Mouse (Mus musculus): ENCODE measurements around the gene Cux1. TPM values are rescaled to one million over a fixed set of nuclear protein-coding genes. Genes with fewer than 3 reads are reported as not detected.

Cux1 gene
- polyA plus RNA-seq, 1 experiment: 69.2 TPM

- no peak for TF ChIP-seq CTCF (IDR thresholded peaks at IDR 0.05; ENCODE audit: borderline replicate concordance, insufficient read depth, low read depth, low read length)
- TF ChIP-seq POLR2A (IDR thresholded peaks at IDR 0.05; ENCODE audit: borderline replicate concordance, insufficient read depth, low read length): no peak
- H3K4me3 ChIP-seq (replicated peaks; ENCODE audit: insufficient read depth, low read depth, low read length): no peak overlapping the region
- WGBS: 5% methylated on average over 13 of the region's 13 CpGs
These were observed 14.3 kb upstream of the Cux1 start for GRCm38 (mm10) chr5:136581625-136582024.

DNA sequence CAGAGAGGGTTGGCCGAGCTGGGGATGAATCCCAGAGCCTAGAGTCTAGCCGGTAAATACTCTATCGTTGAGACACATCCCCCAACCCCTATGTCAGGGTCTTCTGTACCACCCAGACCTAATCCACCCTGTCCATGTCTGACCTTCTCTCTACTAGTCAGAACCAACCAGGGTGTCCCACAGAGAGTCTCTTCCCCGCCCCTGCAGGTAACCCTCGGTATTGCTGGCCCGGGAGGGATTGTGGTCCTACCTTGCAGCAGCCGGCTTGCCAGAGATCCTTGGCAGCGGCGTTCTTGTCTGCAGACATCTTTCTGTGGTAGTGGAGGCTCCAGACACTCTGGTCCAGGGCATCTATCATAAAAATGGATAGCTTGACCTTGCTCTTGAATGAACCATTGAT lies 13.9 kb upstream of the Cux1 start:
- H3K4me3 ChIP-seq (replicated peaks; ENCODE audit: insufficient read depth, low read depth, low read length): no peak overlapping the region
- 23% methylated on average over 9 of the region's 9 CpGs for WGBS
- H3K27ac ChIP-seq (ENCODE audit: insufficient read depth, low read length): no peak overlapping the region
- H3K4me1 ChIP-seq (ENCODE audit: control insufficient read depth, insufficient read depth, low read length): no peaks in the 10 kb centered on the region
- H3K27me3 ChIP-seq (ENCODE audit: control insufficient read depth, insufficient read depth, low read length): no peaks in the 10 kb centered on the region; the same call in 1 of the 2 replicates
- peak; percentile 38 to 46 for DNase-seq
- TF ChIP-seq POLR2A (IDR thresholded peaks at IDR 0.05; ENCODE audit: borderline replicate concordance, insufficient read depth, low read length) (no peak), CTCF (IDR thresholded peaks at IDR 0.05; ENCODE audit: borderline replicate concordance, insufficient read depth, low read depth, low read length) (peak; percentile 47; the same call in 1 of the 2 replicates)

More at GRCm38 (mm10) chr5:136581625-136582024, 14.3 kb upstream of the Cux1 start:
- DNase-seq: no peak
- H3K27me3 ChIP-seq (ENCODE audit: control insufficient read depth, insufficient read depth, low read length): no peaks in the 10 kb centered on the region; the same call in 1 of the 2 replicates
- no peaks in the 10 kb centered on the region for H3K4me1 ChIP-seq (ENCODE audit: control insufficient read depth, insufficient read depth, low read length)
- no peak overlapping the region for H3K27ac ChIP-seq (ENCODE audit: insufficient read depth, low read length)

- H3K27me3 ChIP-seq (ENCODE audit: control insufficient read depth, insufficient read depth, low read length): no peaks in the 10 kb centered on the region; the same call in 1 of the 2 replicates
- H3K4me3 ChIP-seq (replicated peaks; ENCODE audit: insufficient read depth, low read depth, low read length): no peak overlapping the region
- no peak for DNase-seq
- no peak overlapping the region for H3K27ac ChIP-seq (ENCODE audit: insufficient read depth, low read length)
- WGBS: 44% methylated on average over 10 of the region's 10 CpGs
- H3K4me1 ChIP-seq (ENCODE audit: control insufficient read depth, insufficient read depth, low read length): no peaks in the 10 kb centered on the region
- TF ChIP-seq POLR2A (IDR thresholded peaks at IDR 0.05; ENCODE audit: borderline replicate concordance, insufficient read depth, low read length) (no peak), CTCF (IDR thresholded peaks at IDR 0.05; ENCODE audit: borderline replicate concordance, insufficient read depth, low read depth, low read length) (no peak)
These were observed 10.9 kb upstream of the Cux1 start for GRCm38 (mm10) chr5:136578201-136578600.

DNA sequence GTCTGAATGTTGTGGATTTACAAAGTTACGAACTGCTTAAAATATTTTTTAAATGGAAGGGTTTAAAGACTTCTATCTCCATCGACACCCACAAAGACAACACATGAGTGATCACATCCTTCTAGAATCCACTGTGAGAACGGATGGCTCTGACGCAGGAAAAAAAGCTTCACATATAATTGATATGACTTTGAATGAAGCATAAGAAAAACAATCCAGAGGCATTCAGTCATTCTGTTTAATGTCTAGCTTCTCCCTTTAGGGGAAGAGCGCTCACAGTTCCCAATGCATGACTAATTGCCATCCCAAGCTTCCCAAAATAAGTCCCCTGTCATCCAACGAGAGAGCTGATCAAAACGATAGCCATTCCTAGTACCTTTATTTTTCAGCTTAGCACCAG lies 2.9 kb upstream of the Cux1 start:
- Histone ChIP-seq H3K27me3 (ENCODE audit: control insufficient read depth, insufficient read depth, low read length) (no peaks in the 10 kb centered on the region), H3K4me3 (replicated peaks; ENCODE audit: insufficient read depth, low read depth, low read length) (no peak overlapping the region), H3K4me1 (ENCODE audit: control insufficient read depth, insufficient read depth, low read length) (no peaks in the 10 kb centered on the region), H3K27ac (ENCODE audit: insufficient read depth, low read length) (no peak overlapping the region)
- no peak for DNase-seq
- no peak for TF ChIP-seq POLR2A (IDR thresholded peaks at IDR 0.05; ENCODE audit: borderline replicate concordance, insufficient read depth, low read length)
- TF ChIP-seq CTCF (IDR thresholded peaks at IDR 0.05; ENCODE audit: borderline replicate concordance, insufficient read depth, low read depth, low read length): no peak
- WGBS: 70% methylated on average over 7 of the region's 7 CpGs

- DNase-seq: peak; percentile 87 to 89
- H3K4me3 ChIP-seq (replicated peaks; ENCODE audit: insufficient read depth, low read depth, low read length): peak overlapping the region; percentile 92
- no peaks in the 10 kb centered on the region for H3K27me3 ChIP-seq (ENCODE audit: control insufficient read depth, insufficient read depth, low read length)
- H3K4me1 ChIP-seq (ENCODE audit: control insufficient read depth, insufficient read depth, low read length): no peaks in the 10 kb centered on the region
- H3K27ac ChIP-seq (ENCODE audit: insufficient read depth, low read length): no peak overlapping the region; the same call in 1 of the 2 replicates
- WGBS: under 1% methylated on average over 32 of the region's 36 CpGs
- TF ChIP-seq CTCF (IDR thresholded peaks at IDR 0.05; ENCODE audit: borderline replicate concordance, insufficient read depth, low read depth, low read length) (peak; percentile 52; the same call in 1 of the 2 replicates), POLR2A (IDR thresholded peaks at IDR 0.05; ENCODE audit: borderline replicate concordance, insufficient read depth, low read length) (no peak)
These were observed 1.5 kb upstream of the Cux1 start for GRCm38 (mm10) chr5:136568776-136569175.

DNA sequence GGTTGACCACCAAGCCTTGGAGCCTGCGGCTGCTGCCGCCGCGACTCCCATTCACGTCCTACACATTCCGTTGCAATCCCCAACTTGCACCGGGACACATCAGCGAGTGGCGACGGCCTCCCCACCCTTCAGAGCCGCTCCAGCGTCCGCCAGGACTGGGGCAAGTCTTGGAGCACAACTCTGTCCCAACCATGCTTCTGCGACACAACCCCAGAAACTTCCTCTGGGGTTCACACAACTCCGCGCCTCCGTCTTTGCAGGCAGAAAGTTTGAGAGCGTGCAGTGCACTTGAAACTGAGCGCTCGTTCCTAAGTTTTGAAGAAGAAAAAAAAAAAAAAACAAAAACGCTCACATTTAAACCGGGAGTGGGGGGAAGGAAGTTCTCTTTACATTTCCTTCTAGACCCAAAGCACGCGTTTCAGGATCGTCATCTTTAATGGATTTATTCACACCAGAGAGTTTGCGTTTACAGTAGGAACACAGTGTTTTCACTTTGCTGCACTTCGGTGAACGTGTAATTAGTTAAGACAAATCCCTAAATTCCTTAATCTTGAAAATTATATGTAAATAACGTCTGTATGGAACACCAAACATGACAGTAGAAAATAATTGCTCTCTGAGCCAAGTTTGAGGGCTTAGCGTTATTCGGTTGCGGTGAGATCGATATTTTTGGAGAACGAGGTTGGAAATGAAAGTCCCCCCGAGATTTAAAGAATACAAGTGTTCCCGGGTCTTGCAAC lies 906 bp upstream of the Cux1 start:
- TF ChIP-seq POLR2A (IDR thresholded peaks at IDR 0.05; ENCODE audit: borderline replicate concordance, insufficient read depth, low read length) (no peak), CTCF (IDR thresholded peaks at IDR 0.05; ENCODE audit: borderline replicate concordance, insufficient read depth, low read depth, low read length) (no peak)
- no peaks in the 10 kb centered on the region for H3K4me1 ChIP-seq (ENCODE audit: control insufficient read depth, insufficient read depth, low read length)
- DNase-seq: peak; percentile 50 to 59
- peak overlapping the region; percentile 8 for H3K27ac ChIP-seq (ENCODE audit: insufficient read depth, low read length)
- under 1% methylated on average over 36 of the region's 36 CpGs for WGBS
- H3K4me3 ChIP-seq (replicated peaks; ENCODE audit: insufficient read depth, low read depth, low read length): peak overlapping the region; percentile 92
- H3K27me3 ChIP-seq (ENCODE audit: control insufficient read depth, insufficient read depth, low read length): no peaks in the 10 kb centered on the region

- peak overlapping the region; percentile 100 for H3K27ac ChIP-seq (ENCODE audit: insufficient read depth, low read length)
- no peaks in the 10 kb centered on the region for H3K4me1 ChIP-seq (ENCODE audit: control insufficient read depth, insufficient read depth, low read length)
- H3K4me3 ChIP-seq (replicated peaks; ENCODE audit: insufficient read depth, low read depth, low read length): peak overlapping the region; percentile 85
- H3K27me3 ChIP-seq (ENCODE audit: control insufficient read depth, insufficient read depth, low read length): no peaks in the 10 kb centered on the region
- under 1% methylated on average over 31 of the region's 31 CpGs for WGBS
- TF ChIP-seq CTCF (IDR thresholded peaks at IDR 0.05; ENCODE audit: borderline replicate concordance, insufficient read depth, low read depth, low read length) (no peak), POLR2A (IDR thresholded peaks at IDR 0.05; ENCODE audit: borderline replicate concordance, insufficient read depth, low read length) (no peak)
- no peak for DNase-seq
These were observed 496 bp downstream of the Cux1 start for GRCm38 (mm10) chr5:136566812-136567175.

All from cerebellum, adult 2 months (tissue).